Comparison of ENCODE assay signal across 20 mouse cellular contexts in the genomic region with DNA sequence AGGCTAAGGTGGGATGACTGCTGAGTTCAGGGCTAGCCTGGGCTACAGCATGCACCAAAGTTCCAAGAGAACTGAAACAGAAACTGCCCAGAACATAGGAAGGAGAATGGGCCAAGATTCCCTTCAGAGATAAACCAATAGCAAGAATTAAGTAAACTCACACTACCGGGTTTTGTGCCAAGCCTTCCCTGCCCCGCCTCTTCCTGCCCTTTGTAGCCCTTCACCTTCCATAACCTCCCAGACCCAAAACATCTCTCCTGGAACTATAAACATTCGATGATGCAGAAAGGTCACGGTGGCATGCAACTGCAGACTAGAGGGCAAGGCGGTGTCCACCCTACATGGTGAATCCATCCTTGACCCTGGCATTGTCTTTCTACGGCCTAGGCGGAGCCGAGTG.
"Had no signal": no experiment of that assay in that cellular context is flagged by ENCODE, and none has a peak within 500 bp of the region (broad histone marks: within the 10 kb centered on the region; RNA-seq: fewer than 3 reads in every experiment).

No protein-coding gene starts in this region.

- ATAC-seq: inflammation-experienced regulatory T-cells, adult 6 months; intestine, embryonic 16.5 days had no signal

- H3K4me2 ChIP-seq: limb, embryonic 12.5 days; limb, embryonic 15.5 days; liver, embryonic 13.5 days; lung, embryonic 15.5 days; midbrain, embryonic 11.5 days; stomach, embryonic 15.5 days had no signal

- H3K9me3 ChIP-seq: limb, embryonic 12.5 days; limb, embryonic 15.5 days; liver, embryonic 13.5 days; lung, embryonic 15.5 days; megakaryocyte, embryonic 14.5 days; stomach, embryonic 15.5 days had no signal

- H3K4me1 ChIP-seq: limb, embryonic 12.5 days; lung, embryonic 15.5 days; stomach, embryonic 15.5 days had no signal

- DNase-seq: kidney, adult 18-20 months; kidney, adult 9 months; kidney, postnatal 14 days; kidney, postnatal 4 days; left cerebral cortex, postnatal 4 days; liver, embryonic 13.5 days; midbrain, embryonic 14.5 days; right cerebral cortex, adult 18-20 months; right cerebral cortex, postnatal 14 days; right cerebral cortex, postnatal 4 days; thymus, adult 2 months; thymus, postnatal 25 days had no signal

- H3K36me3 ChIP-seq: lung, embryonic 15.5 days; stomach, embryonic 15.5 days had no signal

- H3K9ac ChIP-seq: limb, embryonic 12.5 days; limb, embryonic 15.5 days; liver, embryonic 13.5 days; lung, embryonic 15.5 days; stomach, embryonic 15.5 days had no signal

- H3K4me3 ChIP-seq: limb, embryonic 12.5 days; limb, embryonic 15.5 days; liver, embryonic 13.5 days; lung, embryonic 15.5 days; megakaryocyte, embryonic 14.5 days; stomach, embryonic 15.5 days had no signal

- H3K27ac ChIP-seq: limb, embryonic 12.5 days; limb, embryonic 15.5 days; liver, embryonic 13.5 days; lung, embryonic 15.5 days; stomach, embryonic 15.5 days had no signal

- H3K27me3 ChIP-seq: limb, embryonic 12.5 days; limb, embryonic 15.5 days; liver, embryonic 13.5 days; lung, embryonic 15.5 days; stomach, embryonic 15.5 days had no signal
